Mouse (Mus musculus): ENCODE data around the gene C2cd2l.

DNA sequence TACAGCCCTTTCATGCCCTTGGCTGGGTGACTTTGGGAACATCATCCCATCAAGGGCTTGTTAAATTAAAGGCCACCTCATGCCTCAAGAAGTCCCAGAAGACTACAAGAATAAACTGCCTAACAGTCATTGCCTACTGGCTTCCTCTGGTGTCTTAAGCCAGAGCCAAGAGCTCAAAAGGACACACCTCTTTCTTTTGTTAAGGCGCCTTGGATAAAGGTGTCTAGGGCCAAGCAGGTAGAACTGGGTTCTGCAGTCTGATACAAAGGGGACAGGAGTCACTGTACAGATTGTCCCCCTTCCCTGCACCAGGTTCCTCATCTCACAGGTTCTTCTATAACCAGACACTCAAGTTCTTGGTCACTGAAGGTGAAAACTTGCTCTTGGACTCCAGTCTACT lies 22.5 kb upstream of the C2cd2l start:
- no peak for TF ChIP-seq CTCF (IDR thresholded peaks at IDR 0.05; ENCODE audit: control insufficient read depth, insufficient read depth, insufficient replicate concordance, low read depth, low read length)
- TF ChIP-seq POLR2A (IDR thresholded peaks at IDR 0.05; ENCODE audit: control insufficient read depth, low read depth, low read length) = no peak
